Mouse (Mus musculus) bone marrow, adult 2 months (tissue): Measurements from ENCODE around the gene Mypn. TPM values are rescaled to one million over a fixed set of nuclear protein-coding genes. Genes with fewer than 3 reads are reported as not detected.
A peak's percentile ranks its signal among the peaks of the same experiment; 100 is the strongest.

Experiments
- H3K27ac ChIP-seq: fragments of 200-500 bp; 2 replicates; pipeline ENCODE4 v1.5.1; 2012; ENCODE audit warnings: low read depth, mild to moderate bottlenecking, control low read depth, inconsistent platforms, low read length; ENCODE audit not compliant: control insufficient read depth, poor library complexity, insufficient read depth
- H3K4me1 ChIP-seq: fragments of 200-500 bp; 2 replicates; pipeline ENCODE4 v1.6.1; 2011; ENCODE audit warnings: low read length; ENCODE audit not compliant: control insufficient read depth, insufficient read depth
- H3K4me3 ChIP-seq: fragments of 200-500 bp; replicated peaks from 2 replicates; pipeline ENCODE3; 2011; ENCODE audit warnings: mild to moderate bottlenecking, low read depth, low read length, control low read depth; ENCODE audit not compliant: control insufficient read depth
- CTCF ChIP-seq: fragments of 200-500 bp; IDR thresholded peaks from 2 replicates; pipeline ENCODE4 v1.5.1; 2011; ENCODE audit warnings: low read length, control low read depth; ENCODE audit not compliant: control insufficient read depth, insufficient read depth
- POLR2A ChIP-seq: fragments of 200-500 bp; IDR thresholded peaks from 2 replicates; pipeline ENCODE4 v1.6.1; 2011; ENCODE audit warnings: low read depth, mild to moderate bottlenecking, control low read depth, low read length, borderline replicate concordance; ENCODE audit not compliant: control insufficient read depth
- WGBS: fragments of 180-500 bp; shearing (Covaris S2); methylation state at CpG from one replicate; pipeline ENCODE4 v1.1.7; 2018; 5-methylcytosine and 5-hydroxymethylcytosine counted together
- polyA plus RNA-seq: library from polyadenylated mRNA; stranded (reverse); fragments of >200 nt; gene quantifications from 2 replicates; pipeline ENCODE4 v1.2.4, GENCODE M21; 2011; ENCODE audit warnings: low replicate concordance; ENCODE audit not compliant: missing spikeins, insufficient read depth, insufficient read length

The Mypn gene
- polyA plus RNA-seq, 1 experiment = not detected

GRCm38 (mm10) chr10:63089758-63090571 is 113.8 kb downstream of the Mypn start:
- H3K27ac ChIP-seq = no peak overlapping the region
- WGBS = 30% methylated on average over 26 of the region's 26 CpGs

GRCm38 (mm10) chr10:63089103-63089757 is 114.5 kb downstream of the Mypn start:
- H3K4me3 ChIP-seq = no peak overlapping the region
- no peak overlapping the region for H3K27ac ChIP-seq
- TF ChIP-seq CTCF (no peak), POLR2A (no peak)
- WGBS = 22% methylated on average over 8 of the region's 8 CpGs
- H3K4me1 ChIP-seq = no peaks in the 10 kb centered on the region; the same call in 1 of the 2 replicates

More at GRCm38 (mm10) chr10:63089758-63090571, 113.8 kb downstream of the Mypn start:
- H3K4me1 ChIP-seq = no peaks in the 10 kb centered on the region; the same call in 1 of the 2 replicates
- TF ChIP-seq CTCF = no peak
- no peak for TF ChIP-seq POLR2A
- H3K4me3 ChIP-seq = no peak overlapping the region

GRCm38 (mm10) chr10:63086304-63086703 is 117.4 kb downstream of the Mypn start:
- no peak overlapping the region for H3K27ac ChIP-seq
- no peak overlapping the region for H3K4me3 ChIP-seq
- WGBS = 46% methylated on average over 10 of the region's 10 CpGs
- TF ChIP-seq CTCF = no peak
- no peak for TF ChIP-seq POLR2A
- no peaks in the 10 kb centered on the region; the same call in 1 of the 2 replicates for H3K4me1 ChIP-seq

GRCm38 (mm10) chr10:63065988-63066387 is 137.8 kb downstream of the Mypn start:
- WGBS = 12% methylated on average over 5 of the region's 5 CpGs
- H3K27ac ChIP-seq = no peak overlapping the region
- TF ChIP-seq CTCF = peak; percentile 75
- TF ChIP-seq POLR2A = no peak
- no peak overlapping the region for H3K4me3 ChIP-seq
- no peaks in the 10 kb centered on the region for H3K4me1 ChIP-seq

Other genes starting within 250 kb of the Mypn start
- gene Rufy2, start 223.7 kb downstream of the Mypn start, polyA plus RNA-seq = 7.0 and 7.1 TPM in 2 replicates
- 73.5 and 89.4 TPM in 2 replicates for gene Hnrnph3, start 179.7 kb downstream of the Mypn start, polyA plus RNA-seq
- 0.82 TPM in 1 of 2 replicates, not detected in the other for gene Pbld2, start 179.6 kb downstream of the Mypn start, polyA plus RNA-seq
- gene Pbld1, start 143.8 kb downstream of the Mypn start, polyA plus RNA-seq = 3.7 and 5.0 TPM in 2 replicates
- gene Atoh7, start 104.3 kb downstream of the Mypn start, polyA plus RNA-seq = not detected in 2 replicates
- 29.9 and 76.5 TPM in 2 replicates for gene Herc4, start 39.9 kb upstream of the Mypn start, polyA plus RNA-seq
- 11.9 and 19.4 TPM in 2 replicates for gene Sirt1, start 177.8 kb upstream of the Mypn start, polyA plus RNA-seq
- gene Dnajc12, start 178.5 kb upstream of the Mypn start, polyA plus RNA-seq = 0.97 and 1.9 TPM in 2 replicates
- gene Gm7075, start 217.8 kb upstream of the Mypn start, polyA plus RNA-seq = not detected in 2 replicates
- 1.2 TPM in 1 of 2 replicates, not detected in the other for gene Ctnna3, start 226.1 kb upstream of the Mypn start, polyA plus RNA-seq